Mouse (Mus musculus): ENCODE measurements around the gene Timm13.

DNA sequence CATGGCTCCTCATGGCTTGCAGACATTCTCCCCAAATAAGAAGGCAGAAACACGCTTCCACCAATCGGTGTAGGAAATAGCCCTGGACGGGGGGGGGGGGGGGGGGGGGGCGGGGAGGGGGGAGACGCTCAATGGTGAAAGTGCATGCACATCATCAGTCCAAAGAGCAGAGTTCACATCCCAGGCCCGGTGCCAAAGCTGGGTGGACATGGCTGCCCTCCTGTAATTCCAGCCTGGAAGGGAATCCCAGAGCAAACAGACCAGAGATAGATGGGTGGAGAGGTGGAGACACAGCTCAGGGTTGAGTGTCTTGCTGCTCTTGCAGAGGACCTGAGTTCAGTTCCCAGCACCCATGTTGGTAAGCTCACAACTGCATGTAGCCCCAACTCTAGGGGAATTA is 29.8 kb downstream of the Timm13 start:
- TF ChIP-seq CTCF (conservative IDR thresholded peaks at IDR 0.05; ENCODE audit: insufficient read depth, insufficient read length, low read depth, low read length) (no peak), POLR2A (IDR thresholded peaks at IDR 0.05; ENCODE audit: low read depth, low read length) (no peak)

Data from kidney, adult 2 months (tissue).